Mouse (Mus musculus) c-Kit-positive CD71-positive TER-119-negative erythroid progenitor cells, embryonic 14.5 days (primary cell): ENCODE measurements around the gene Zfp59.
"Not testable (repeated sequence)": the region's sequence is repeated elsewhere in the genome, so short reads cannot be mapped to it uniquely, and the experiment has no call there.

Experiments used
- DNase-seq: peaks from one replicate; pipeline ENCODE4 v3.0.0-alpha.2; 2013; ENCODE audit warnings: low read depth

The Zfp59 gene

GRCm38 (mm10) chr7:27838323-27839249 is at the start of gene Zfp59:
Zfp59 (plus strand) TSS chr7:27838607.
- DNase-seq, result peak; percentile 75

GRCm38 (mm10) chr7:27789306-27789705 is 49.1 kb upstream of the Zfp59 start:
- DNase-seq, result no peak

GRCm38 (mm10) chr7:27793865-27794264 is 44.5 kb upstream of the Zfp59 start:
- not testable (repeated sequence) for DNase-seq

- no peak for DNase-seq
These were observed 43.8 kb upstream of the Zfp59 start for GRCm38 (mm10) chr7:27794566-27794965.

- DNase-seq, result no peak
These were observed 40.2 kb upstream of the Zfp59 start for GRCm38 (mm10) chr7:27797906-27798811.

GRCm38 (mm10) chr7:27801137-27801536 is 37.3 kb upstream of the Zfp59 start:
- no peak for DNase-seq

- DNase-seq, result no peak
These were observed 35.4 kb upstream of the Zfp59 start for GRCm38 (mm10) chr7:27802986-27803385.

GRCm38 (mm10) chr7:27804297-27805030 is 33.9 kb upstream of the Zfp59 start:
- peak; percentile 74 for DNase-seq

GRCm38 (mm10) chr7:27806896-27807295 is 31.5 kb upstream of the Zfp59 start, which contains the start of gene Zfp626:
Zfp626 (plus strand) TSS chr7:27807196.
- not testable (repeated sequence) for DNase-seq

- DNase-seq, result not testable (repeated sequence)
These were observed 31.1 kb upstream of the Zfp59 start for GRCm38 (mm10) chr7:27807305-27807704.

GRCm38 (mm10) chr7:27818526-27819110 is 19.8 kb upstream of the Zfp59 start:
- DNase-seq, result no peak

- DNase-seq, result no peak
These were observed 15.8 kb upstream of the Zfp59 start for GRCm38 (mm10) chr7:27822611-27823010.

- no peak for DNase-seq
These were observed 4.3 kb upstream of the Zfp59 start for GRCm38 (mm10) chr7:27834131-27834530.

GRCm38 (mm10) chr7:27837896-27838295 is 511 bp upstream of the Zfp59 start:
- peak; percentile 16 for DNase-seq

GRCm38 (mm10) chr7:27839596-27839995 is 1.2 kb downstream of the Zfp59 start:
- DNase-seq, result no peak

GRCm38 (mm10) chr7:27840104-27840503 is 1.7 kb downstream of the Zfp59 start:
- no peak for DNase-seq

- DNase-seq, result no peak
These were observed 18.8 kb downstream of the Zfp59 start, which contains the start of gene Zfp607a for GRCm38 (mm10) chr7:27857227-27857626. Zfp607a (plus strand) TSS chr7:27857527.

GRCm38 (mm10) chr7:27859301-27860251 is 21.2 kb downstream of the Zfp59 start:
- peak; percentile 56 for DNase-seq

GRCm38 (mm10) chr7:27860396-27861235 is 22.2 kb downstream of the Zfp59 start:
- peak; percentile 67 for DNase-seq
